Mouse (Mus musculus): ENCODE measurements around the gene Rxrb.

Gene Rxrb

DNA sequence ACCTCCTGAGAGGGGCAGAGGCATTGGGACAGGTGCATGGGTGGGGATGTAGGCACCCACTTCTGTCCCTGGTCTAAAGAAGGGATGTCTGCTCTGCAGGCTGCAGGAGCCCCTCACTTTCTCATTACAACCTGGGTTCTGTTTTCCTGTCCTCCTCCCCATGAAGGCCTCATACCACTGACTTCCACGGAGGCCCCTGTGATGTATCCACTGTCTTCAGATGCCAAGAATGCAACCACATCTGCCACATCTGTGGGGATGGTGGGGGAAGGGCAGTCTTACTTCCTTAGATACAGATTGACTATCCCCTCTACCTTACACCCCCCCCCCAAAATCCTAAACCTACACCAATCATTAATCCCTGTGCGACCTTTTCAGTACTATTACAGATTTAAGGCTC, 5.4 kb upstream of the Rxrb start:
- DNase-seq: no peak

DNA sequence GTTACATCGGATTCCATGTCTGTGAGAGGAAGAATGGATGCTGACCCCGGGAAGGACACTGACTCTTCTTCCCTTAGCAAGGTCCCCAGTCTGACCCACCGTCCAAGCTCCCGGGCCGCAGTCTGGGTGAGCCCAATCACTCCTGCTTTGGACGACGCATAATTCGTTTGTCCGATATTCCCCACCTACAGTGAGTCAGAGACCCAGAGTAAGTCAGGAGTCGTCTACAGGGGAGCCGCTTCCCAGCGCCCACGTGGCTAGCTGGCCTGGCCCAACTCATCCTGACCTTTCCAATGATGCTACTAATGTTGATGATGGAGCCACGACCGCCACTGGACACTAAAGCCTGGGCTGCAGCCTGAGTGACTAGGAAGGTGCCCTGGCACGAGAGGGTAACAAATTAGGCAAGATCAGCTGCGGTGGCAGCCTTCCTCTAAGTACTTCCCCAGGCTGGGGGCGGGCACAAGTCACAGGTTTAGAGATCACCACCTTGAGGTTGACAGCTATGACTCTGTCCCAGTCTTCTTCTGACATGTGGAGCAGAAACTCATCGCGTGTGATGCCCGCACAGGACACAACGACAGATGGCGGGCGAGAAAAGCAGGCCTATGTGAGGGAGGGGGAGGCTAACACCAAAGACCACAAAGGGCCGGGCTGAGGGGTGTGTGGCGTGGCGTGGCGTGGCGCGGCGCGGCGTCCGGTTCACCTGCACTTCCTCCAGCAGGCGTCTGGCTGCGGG, 4.5 kb upstream of the Rxrb start:
- peak; percentile 53 to 69 for DNase-seq

DNA sequence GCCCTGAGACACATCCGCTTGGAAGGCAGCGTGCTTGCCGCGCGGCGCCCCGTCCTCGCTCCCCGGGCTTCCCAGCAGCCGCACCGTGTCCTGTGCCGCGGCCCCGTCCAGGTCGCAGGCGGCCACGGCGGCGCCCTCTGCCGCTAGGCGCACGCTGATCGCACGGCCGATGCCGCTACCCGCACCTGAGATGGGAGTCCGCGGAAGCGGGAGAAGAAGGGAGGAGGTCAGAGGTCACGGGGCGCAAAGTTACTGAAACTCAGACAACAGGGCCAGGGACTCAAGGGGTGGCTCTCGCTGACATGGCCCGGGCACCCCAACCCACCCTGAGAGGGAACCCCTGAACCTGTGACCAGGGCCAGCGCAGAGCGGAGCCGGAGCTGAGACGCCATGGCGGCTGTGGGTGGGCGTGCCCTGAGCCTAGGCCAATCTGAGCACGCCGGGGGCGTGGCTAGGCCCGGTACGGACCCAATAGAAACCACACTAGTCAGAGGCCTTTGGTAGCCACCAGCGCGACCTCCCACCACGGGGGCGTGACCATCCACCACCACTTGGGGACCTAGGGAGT, 3.9 kb upstream of the Rxrb start, which contains the start of gene H2-Ke6:
H2-Ke6 (minus strand) TSS at position 405 of the 568 bp plus-strand sequence.
- peak; percentile 91 to 95 for DNase-seq

DNA sequence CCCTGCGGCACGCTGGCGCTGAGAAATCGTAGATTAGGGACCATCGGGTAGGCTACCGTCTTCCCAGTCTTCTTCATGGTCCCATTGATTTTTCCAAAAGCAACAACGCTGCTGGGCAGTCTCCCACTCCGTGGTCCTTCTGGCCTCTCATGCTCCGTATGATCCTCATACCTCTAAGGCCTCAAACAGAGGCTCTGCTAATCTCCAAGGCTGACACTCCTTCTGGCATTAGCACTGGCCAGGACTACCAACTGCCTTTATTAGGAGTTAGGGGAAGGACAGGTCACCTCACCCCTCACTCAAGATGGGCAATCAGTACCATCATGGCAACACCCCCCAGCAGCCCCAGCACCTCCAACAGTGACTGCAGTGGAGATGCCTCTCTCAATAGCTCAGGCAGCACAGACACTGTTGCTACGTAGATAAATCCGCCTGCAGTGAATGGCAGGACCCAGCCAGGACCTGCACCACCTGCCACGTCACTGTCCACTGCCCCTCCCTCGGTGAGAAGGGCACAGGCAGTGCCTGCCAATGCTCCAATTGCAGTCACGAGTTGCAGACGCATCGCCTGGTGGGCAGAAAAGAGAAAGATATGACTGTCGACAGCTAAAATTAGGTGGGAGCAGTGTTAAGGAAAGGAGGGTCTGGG, 3.0 kb upstream of the Rxrb start:
- no peak for DNase-seq

DNA sequence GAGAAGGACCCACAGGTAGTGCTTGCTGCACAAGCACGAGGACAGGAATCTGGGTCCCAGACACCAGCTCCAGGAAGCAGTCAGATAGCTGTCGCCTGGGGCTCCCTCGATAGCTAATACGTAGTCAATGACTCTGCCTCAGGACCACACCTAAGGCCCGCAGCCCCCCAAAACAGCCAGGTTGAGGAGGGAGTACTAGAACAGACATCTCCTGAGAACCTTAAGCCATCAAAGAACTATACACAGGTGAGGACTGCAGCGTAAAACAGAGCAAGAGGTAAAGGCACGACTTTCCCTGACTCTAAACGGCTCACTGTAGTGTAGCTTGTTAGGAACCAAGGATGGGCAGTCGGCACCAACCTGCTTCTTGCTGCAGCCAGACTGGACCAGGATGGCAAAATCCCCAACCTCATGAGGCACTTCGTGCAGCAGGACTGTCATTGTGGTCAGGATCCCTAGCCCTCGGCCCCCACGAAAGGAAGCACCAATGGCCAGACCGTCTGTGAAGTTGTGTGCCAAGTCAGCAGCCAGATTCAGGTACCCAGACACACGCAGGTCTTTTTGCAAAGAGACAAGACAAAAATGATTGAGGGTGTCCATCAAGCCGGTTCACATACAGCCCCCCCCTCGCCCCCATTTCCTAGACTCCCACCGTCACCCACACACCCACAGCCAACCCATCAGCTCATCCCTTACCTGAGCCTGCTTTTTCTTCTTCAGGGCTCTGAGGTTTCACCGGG, 2.3 kb upstream of the Rxrb start:
- DNase-seq: no peak

DNA sequence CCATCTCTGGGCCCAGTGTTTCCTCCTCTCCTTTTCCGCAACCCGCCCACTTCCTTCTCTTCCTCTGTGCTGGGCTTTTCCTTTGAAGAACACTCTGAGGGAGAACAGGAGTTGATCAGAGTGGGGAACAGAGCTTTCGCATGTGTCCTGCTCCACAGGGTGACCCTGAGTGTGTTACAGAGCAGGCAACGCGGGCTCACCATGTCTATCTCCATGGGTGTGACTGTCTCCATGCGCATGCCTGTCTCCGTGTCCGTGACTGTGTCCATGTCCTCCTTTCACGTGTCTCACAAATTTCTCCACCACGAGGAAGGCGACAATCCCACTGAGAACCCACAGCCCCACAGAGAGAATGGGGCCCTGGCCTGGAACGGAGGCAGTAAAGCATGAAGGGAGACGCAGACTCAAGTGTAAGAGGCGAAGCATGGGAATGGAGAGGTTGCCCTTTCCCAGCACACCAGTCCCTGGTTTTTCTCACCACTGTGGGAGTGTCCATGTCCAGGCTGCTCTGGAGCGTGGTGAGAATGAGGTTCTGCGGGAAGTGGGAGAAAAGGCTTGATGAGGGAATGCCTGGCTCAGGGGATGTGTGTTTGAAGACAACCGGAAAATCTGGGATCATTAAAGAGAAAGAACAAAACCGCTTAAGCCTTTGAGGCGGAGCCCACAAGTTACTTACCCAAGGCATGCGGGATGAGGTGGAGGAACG, 1.6 kb upstream of the Rxrb start:
- DNase-seq: peak in 1 of 2 experiments; percentile 4

DNA sequence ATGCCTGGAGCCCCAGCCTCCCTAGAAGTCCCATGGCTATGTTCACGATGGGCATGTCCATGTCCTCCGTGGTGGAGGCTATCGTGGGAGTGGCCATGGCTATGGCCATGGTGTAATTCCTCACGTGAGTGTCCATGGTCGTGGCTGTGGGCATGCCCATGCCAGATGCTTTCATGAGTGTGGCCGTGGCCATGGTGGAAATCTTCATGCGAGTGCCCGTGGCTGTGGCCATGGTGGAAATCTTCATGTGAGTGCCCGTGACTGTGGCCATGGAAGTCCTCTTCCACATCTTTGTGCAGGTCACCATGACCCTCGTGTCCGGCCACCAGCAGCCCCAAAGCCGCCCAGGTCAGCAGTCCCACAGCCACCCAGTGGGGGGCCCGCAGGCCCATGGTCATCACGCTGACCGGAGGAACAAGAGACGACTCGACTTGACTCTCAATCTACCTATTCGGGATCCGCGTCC, 718 bp upstream of the Rxrb start:
- DNase-seq: peak; percentile 16 to 66

DNA sequence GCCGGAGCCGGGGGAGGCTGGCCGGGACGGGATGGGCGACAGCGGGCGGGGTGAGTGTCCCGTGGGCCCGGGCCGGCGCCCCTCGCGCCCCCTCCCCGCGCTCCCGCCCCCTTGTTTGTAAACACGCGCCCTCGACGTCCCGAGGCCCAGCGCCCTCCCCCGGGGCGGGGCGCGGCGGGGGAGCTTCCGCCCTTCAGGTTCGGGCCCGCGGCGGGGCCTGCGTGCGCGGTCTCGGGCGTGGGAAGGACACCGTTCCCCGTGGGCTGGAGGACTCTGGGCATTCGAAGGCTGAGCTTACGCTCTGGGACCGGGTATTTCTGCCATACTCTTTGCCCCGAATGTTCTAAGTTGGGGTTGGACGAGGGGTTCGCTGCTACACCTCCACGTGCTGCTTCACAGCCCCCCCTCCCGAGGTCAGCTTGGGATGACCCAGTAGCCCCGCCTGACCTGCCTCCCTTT, 591 bp downstream of the Rxrb start:
- peak; percentile 82 to 86 for DNase-seq

DNA sequence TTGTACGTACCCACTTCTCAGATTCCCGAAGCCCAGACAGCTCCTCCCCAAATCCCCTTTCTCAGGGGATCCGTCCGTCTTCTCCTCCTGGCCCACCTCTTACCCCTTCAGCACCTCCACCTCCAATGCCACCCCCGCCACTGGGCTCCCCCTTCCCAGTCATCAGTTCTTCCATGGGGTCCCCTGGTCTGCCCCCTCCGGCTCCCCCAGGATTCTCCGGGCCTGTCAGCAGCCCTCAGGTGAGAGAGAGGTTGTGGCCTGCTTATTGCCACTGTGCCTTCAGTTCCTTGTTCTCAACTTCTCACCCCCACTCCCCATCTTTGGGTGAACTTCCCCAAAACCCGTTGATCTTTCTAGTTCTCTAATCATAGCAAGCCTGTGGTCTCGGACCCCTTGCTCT, 1.2 kb downstream of the Rxrb start:
- DNase-seq: peak in 1 of 2 experiments; percentile 64

DNA sequence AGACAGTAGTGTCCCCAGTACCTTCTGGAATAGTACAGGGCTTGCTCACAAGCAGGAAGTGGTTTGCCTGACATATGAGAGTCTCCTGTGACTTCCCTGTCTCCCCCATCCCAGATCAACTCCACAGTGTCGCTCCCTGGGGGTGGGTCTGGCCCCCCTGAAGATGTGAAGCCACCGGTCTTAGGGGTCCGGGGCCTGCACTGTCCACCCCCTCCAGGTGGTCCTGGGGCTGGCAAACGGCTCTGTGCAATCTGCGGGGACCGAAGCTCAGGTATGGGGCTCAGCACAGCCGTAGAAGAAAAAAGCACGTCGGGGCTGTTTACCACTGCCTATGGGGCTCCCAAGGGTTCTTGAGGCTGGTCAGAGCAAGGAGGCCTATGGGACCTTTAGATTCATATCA, 1.8 kb downstream of the Rxrb start:
- DNase-seq: peak in 1 of 2 experiments; percentile 44

DNA sequence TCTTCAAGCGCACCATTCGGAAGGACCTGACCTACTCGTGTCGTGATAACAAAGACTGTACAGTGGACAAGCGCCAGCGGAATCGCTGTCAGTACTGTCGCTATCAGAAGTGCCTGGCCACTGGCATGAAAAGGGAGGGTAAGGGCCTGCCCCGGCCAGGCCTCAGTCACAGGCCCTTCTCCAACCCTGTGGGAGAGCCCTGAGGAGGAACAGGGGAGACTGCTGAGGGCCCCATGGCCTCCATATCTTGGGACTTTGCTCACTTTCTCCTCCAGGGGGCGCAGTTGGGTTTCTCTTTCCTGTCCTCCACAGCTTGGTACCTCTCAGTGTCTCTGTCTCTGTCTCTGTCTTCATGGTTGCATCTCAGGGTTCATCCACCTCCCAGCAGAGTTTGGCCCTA, 2.5 kb downstream of the Rxrb start:
- peak; percentile 74 for DNase-seq

DNA sequence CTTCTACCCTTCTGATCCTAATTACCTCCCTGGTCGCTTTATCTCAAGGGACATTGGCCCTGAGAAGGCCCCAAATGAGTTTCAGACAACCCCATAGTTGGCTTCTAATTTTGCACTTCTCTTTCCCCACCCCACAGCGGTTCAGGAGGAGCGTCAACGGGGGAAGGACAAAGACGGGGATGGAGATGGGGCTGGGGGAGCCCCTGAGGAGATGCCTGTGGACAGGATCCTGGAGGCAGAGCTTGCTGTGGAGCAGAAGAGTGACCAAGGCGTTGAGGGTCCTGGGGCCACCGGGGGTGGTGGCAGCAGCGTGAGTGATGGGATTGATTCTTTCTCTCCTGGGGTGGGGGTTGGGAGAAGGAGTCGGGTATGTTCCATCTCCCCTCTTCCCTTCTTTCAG, 3.9 kb downstream of the Rxrb start:
- peak in 1 of 2 experiments; percentile 13 for DNase-seq

DNA sequence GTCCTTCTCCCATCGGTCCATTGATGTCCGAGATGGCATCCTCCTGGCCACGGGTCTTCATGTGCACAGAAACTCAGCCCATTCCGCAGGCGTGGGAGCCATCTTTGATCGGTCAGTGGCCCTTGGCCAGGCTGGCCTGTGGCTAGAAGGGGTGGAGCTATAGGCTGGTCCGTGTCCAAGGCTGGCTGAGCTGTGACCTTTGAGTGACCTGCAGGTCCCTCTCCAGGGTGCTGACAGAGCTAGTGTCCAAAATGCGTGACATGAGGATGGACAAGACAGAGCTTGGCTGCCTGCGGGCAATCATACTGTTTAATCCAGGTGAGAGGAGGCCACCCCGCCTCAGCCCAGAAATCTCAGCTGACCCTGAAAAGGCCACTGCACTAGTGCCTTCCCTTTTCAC, 5.0 kb downstream of the Rxrb start:
- DNase-seq: peak in 1 of 2 experiments; percentile 24

DNA sequence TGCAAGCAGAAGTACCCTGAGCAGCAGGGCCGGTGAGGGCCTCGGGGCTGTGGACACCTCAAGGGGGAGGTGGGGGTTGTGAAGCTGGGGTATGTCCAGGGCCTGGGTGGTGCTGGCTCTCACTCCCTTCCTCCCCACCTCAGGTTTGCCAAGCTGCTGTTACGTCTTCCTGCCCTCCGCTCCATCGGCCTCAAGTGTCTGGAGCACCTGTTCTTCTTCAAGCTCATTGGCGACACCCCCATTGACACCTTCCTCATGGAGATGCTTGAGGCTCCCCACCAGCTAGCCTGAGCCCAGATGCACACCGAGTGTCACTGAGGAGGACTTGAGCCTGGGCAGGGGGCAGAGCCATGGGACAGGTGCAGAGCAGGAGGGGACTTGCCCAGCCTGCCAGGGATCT, 5.6 kb downstream of the Rxrb start:
- DNase-seq: peak in 1 of 2 experiments; percentile 14

DNA sequence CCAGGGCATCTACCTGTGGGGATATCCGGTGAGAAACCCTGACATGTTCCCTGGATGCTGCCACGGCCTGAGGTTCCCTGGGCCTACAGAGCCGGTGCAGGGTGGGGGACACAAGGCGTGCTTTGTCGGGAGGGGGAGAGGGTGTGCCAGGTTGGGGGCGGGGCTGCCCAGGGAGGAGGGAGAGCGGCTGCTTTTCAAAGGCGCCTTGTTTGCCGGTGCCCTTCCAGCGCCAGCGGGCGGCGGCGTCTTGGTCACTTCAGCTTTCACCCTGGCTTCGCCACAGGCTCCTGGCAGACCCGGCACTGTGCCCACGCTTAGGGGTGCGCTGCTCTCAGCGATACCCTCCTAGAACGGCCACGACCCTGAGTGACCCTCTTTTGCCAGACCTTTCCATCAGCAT, 6.8 kb downstream of the Rxrb start:
- DNase-seq: peak in 1 of 2 experiments; percentile 27

DNA sequence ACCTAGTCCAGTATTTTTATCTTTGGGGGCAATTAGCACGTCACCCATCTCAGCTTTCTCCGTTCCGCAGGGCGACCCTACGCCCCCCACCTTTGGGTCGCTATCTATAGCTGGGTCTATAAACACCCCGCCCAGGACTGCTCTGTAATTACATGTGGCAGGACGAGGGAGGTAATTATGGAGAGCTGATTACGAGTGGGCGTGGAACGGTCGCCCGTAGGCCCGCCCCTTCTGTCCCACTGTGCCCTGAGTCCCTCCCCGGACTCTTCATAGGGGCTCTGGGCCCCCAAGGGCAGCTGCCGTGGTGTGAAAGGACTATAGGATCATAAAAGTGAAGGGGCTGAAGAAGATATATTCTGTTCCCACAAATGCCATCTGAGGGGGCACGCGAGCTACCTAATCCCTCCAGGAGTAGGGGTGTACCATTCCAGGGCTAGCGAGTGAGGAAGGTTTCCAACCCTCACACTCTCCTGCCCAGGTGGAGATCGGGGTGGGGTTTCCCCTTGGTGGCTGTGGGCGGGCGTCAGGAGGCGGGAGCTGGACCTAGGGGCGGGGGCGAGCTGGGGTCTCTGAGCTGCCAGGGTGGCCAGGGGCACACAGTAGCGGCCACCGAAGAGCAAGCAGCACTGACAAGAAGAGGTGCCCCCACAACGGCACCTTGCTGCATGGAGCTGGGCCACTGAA, 7.4 kb downstream of the Rxrb start, which contains the start of gene Col11a2:
Col11a2 (plus strand) TSS at position 560 of the 684 bp plus-strand sequence.
- peak in 1 of 2 experiments; percentile 25 for DNase-seq

DNA sequence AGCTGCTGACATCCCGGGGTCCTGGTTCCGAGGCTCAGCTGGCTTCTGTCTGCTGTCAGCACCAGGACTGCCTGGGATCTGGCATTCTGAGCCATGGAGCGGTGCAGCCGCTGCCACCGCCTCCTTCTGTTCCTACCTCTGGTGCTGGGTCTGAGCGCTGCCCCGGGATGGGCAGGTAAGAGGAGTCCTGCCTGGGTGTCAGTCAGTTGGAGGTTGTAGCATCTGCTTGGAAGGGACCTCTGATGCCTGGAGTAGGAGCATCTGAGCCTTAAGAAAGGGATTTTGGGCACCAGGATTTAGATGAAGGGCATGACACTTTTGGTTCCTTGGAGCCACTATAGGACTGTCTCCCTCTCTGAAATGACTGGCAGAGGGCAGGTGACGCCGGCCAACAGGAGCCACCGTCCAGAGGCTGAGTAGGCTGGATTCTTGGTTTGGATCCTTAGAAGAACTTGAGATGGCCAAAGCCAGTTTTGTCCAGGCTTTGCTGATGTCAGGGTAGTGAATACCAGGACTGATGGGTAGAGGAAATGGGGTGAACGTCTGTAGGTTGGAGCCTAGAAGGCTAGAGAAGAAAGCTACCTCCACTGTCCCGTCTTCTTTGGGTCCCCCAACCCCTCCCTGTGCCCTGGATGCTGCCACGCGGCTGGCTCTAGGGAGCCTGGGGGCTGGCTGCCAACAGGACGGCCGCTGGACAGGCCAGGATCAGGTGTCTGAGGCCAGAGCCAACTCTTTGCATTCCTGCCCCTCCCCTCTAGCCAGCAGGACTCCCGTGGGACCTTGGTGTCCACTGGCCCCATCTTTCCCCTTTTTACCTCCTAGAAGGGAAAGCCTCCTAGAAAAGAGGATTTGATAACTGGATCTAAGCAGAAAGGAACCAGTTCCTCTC, 8.2 kb downstream of the Rxrb start:
- peak in 1 of 2 experiments; percentile 11 for DNase-seq

DNA sequence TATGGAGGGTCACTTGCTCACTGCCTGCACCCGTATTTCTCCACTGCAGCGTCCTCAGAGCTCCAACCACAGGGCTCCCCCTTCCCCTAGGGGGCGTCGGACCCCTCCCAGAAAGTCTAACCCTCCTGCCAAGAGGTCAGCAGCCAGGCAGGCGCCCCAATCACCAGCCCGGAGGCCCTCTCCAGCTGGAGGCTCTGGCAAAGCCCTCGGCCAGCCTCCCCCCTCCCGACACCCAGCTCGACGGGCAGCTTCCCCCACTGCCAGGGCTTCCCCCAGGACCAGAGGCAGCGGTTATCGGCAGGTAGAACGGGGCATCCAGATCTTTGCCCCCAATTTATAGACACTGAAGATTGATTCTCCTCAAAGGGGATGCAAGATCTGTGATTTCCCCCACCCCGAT, 14.3 kb downstream of the Rxrb start:
- DNase-seq: no peak

DNA sequence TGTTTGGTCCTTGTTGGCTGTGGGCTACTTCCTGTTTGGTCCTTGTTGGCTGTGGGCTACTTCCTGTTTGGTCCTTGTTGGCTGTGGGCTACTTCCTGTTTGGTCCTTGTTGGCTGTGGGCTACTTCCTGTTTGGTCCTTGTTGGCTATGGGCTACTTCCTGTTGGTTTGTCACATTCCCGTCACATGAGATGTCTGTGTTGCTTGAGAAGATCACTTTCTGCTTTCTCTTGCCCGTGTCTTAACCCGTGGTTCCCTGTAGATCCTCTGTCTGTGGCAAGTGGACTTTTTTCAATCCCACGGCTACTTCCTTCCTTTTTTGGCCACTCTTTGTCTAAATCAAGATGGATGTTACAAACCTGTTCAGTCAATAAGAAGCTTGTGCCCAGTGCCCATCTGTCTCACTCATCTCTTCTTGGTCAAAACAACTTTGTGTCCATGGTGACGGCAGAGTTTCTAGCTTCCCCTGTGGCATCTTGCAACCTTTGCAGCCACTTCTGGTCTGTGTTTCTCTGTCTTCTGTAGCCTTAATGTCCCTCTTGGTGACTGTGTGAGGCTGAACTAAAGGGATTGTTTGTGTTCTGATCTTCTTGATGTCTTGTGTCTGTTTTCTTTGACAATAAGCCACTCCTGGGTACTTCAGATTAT, 15.9 kb downstream of the Rxrb start:
- DNase-seq: no peak

DNA sequence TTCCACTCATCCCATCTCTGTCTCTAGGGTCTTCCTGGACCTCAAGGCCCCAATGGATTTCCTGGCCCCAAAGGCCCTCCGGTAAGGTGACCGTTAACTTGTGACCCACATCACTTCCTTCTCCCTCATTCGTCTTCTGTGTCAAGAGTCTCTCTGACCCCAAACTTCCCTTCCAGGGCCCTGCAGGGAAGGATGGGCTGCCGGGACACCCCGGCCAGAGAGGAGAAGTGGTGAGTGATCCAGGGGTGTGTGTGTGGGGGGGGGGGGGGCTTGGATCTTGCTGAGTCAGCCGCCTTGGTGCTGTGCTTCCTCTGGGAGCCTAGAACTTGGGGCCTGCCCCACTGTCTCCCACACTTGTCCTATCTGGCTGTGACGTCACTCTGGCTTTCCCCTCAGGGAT, 25.6 kb downstream of the Rxrb start:
- no peak for DNase-seq

Data from thymus, postnatal 36 days (tissue).